Mouse (Mus musculus) c-Kit-negative CD71-positive TER-119-positive erythroid progenitor cells, embryonic 14.5 days (primary cell): ENCODE measurements around the gene Strap.

Source experiments
- DNase-seq: peaks from one replicate; pipeline ENCODE4 v3.0.0-alpha.2; 2013; ENCODE audit warnings: low read depth, low spot score

The Strap gene

DNA sequence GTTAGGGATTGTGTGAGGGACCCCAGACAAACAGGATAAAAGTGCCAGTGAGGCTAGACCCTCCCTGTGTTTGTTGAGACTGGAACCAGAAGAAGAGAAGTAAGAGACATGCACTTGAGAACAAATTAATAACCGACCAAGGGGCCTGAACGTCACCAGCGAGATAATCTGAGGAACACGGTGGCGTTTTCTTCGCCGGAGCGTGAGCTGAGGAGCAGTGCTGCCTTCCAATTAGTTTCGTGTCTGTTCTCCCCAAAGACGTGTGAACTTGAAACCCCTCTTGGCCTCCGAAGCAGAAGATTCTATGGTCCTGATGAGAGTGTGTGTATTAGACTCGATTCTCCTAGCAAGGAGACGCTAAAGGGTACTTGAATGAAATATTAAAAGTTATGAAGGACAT, 39.3 kb downstream of the Strap start:
- DNase-seq, result no peak

DNA sequence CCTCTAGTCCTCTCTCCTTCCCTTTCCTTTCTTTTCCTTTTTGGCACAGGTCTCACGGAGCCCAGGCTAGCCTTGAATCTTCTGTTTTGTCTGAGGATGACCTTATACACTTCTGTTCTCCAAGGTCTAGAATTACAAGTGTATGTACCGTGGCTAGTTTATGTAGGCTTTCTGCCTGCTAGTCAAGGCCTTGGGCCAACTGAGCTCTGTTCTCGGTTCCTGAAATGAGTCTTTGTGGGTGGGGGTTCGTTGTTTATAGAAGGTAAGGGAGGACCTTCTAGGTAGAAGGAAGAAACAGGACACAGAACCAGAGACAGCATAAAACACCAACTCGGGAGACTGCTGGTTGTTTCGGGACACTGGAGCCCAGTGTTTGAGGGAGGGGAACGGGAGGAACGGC, 40.3 kb downstream of the Strap start:
- DNase-seq, result no peak

DNA sequence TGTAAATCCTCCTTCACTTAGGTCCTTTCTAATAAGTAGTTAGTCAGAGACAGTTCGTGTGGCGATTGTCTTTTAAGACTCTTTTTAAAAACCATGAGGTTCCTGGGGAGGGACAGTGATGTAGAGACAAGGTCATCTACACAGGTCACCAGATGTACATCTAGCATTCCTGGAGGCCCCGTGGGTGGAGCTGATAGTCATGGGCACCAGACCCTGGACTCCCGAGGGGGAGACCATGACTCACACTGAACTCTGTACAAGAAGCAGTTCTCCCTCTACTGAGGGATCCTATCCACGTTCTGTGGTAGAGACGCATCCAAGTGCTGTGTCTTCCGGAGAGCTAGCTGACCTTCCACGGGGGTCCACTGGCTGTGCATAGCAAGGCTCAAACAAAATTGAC, 42.1 kb downstream of the Strap start:
- no peak for DNase-seq

DNA sequence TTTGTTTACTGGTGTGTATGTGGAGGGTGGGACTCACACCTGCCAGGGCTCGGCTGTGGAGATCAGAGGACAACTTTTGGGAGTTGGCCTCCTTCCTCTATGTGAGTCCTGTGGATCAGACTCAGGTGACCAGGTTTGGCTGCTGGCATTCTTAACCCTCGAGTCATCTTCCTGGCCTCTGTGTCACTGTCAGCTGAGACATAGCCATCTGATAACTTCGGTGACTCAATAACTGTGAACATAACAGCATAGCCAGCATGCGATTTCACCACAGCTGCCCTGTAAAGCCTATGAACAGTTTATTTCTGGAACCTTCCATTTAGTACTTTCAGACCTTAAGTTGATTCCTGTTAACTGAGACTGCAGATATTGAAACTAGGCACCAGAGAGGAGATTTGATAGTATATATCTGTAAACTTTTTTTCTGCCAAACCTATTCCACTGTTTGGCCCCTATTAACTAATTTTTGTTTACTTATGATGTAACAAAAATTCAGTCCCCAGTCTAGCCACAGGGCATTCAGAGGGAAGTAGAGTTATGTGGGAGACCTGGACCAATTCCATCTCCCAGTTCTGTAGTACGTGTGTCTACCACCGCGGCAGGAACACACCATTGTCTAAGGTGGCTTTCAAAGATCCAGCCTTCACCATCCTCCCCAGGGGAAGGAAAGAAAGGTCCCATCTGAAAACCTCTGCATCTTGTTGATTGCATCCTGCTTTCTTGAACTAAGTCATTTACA, 49.2 kb downstream of the Strap start:
- no peak for DNase-seq

DNA sequence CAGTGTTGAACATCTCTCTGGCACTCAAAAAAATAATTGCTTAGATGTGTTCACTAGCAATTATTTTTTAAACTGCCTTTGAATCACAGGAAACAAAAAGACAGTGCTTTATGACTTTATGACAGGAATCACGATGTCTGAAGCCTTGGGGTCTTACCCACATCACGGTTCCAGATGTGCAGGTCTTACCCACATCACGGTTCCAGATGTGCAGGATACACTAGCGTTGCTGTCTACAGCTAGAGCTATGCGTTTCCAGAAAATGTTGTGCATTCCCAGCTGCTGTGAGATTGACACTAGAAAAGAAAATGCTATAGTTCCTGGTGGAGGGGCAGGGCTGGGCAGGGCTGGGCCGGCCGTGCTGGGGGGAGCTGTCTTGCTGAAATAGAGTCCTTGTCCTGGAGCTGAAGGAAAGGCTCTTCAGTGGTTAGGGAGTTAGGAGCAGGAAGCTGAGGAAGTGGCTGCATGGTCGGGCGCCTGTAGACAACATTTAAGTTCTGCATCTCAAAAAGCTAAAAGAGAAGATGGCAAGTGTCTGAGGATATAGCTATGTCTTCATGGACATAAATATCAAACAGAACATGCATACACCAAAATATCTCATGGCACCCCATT, 54.2 kb downstream of the Strap start:
- DNase-seq, result no peak

DNA sequence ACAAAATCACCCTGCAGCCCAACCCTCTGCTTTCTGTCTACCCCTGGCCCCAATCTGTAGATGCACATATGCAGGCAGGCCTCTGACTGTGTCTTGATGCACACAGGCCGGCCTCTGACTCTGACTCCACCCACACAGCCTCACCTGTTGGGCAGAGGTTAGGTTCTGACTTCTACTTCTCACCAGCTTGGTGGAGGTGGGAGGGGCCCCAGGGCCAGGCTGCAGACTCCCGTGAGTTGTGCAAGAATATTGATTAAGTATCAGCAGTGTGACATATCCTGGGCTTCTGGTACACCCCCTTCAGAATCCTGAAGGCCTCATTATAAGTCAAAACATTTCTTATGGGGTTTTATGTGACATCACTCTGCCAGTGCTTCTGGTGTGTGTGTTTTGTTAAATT, 54.8 kb downstream of the Strap start:
- DNase-seq, result no peak

DNA sequence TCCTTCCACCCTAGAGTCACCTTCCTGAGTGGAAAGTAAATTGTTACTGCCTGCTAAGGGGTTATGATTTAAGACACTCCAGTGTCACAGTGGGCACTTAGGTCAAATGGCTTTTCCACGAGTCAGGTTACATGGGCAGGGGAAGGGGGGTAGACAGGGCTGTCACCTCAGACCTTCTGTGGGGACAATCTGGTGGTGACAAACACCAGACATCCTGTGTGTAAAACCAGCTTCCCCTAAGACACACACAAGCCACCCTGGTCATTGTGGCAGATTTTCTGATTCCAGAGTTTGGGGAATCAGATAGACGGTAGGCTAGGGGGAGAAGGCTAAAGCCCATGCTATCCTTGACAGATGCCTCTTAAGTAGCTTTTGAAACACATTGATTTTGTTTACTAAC, 60.6 kb downstream of the Strap start:
- no peak for DNase-seq

DNA sequence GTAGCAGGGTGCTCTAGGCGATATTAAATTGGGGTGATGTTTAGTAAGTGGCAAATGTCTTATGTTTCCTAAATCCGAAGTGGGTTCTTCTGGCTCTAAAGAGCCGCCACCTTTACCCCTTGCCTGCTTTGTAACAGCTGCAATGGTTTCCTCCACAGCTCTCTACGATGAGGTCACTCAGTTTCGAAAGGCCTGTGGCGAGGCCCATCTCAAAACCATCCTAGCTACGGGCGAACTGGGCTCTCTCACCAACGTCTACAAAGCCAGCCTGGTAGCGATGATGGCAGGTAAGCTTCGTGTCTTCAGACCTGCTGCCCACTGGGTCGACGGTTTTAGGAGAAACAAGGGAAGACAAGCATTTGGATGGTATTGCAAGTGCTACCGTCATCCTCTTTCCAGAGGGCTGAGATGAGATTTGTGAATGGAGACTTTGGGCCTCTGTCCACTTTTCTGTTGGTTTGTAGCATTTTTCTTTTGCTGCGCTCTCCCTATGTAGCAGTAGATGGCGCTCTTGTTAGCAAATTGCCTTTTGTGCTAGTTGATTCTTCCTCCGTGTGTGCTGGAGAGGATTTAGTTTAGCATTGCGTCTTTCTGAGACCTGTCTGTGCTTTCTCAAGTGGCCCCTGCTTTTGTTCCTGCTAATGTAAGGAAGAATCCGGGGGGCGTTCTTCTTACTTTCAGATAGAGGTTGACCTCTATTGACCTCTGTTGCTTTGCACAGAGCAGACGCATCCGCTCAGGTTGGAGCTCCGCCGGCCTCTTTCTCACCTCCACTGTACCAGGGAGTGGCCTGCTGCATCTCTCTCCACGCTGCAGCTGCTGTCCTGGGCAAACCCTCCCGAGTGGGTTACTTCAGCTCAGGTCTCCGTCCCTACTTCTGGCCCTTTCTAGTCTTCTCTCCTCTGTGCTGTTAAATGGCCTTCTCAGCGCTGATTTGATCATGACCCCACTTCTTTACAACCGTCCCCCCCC, 62.0 kb downstream of the Strap start:
- no peak for DNase-seq

DNA sequence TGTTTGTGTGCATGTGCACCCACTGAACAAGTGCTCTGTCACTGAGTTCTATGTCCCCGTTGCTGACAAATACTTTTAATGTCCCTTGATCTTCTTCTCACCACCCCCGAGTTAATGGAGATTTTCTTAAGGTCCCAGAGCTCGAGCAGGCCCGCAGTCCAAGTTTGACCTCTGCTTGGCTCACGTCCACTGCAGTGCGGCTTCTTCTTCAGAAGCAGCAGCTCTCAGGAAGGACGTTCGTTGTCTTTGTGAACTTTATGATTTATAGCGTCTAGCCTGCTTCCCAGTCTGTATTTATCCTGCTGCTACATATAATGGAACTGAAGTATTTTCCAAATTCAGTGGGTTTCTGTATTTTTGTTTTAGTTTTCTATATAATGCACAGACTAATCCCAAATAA, 64.4 kb downstream of the Strap start:
- no peak for DNase-seq
